Mouse (Mus musculus) limb, embryonic 14.5 days (tissue): ENCODE measurements around the gene Csnk2a2. TPM values are rescaled to one million over a fixed set of nuclear protein-coding genes. Genes with fewer than 3 reads are reported as not detected.

Experiments used
- ATAC-seq: fragments of 200-750 bp; cut with Nextera tagmentation; 2 replicates; pipeline ENCODE4 v1.8.0; 2017; ENCODE audit warnings: low read depth, moderate number of reproducible peaks, moderate TSS enrichment; ENCODE audit not compliant: low FRiP score
- DNase-seq: peaks from one replicate; pipeline ENCODE4 v3.0.0-alpha.2; 2015; ENCODE audit warnings: low spot score
- H3K27ac ChIP-seq: fragments of 300-500 bp; sonication (generic); replicated peaks from 2 replicates; pipeline ENCODE4 v1.5.1; 2014; ENCODE audit warnings: low read depth, mild to moderate bottlenecking, low read length, moderate library complexity, mixed read lengths
- H3K27me3 ChIP-seq: fragments of 300-500 bp; sonication (generic); 2 replicates; pipeline ENCODE4 v1.6.1; 2014; ENCODE audit warnings: low read length, mixed read lengths; ENCODE audit not compliant: control insufficient read depth, insufficient read depth
- H3K36me3 ChIP-seq: fragments of 300-500 bp; sonication (generic); 2 replicates; pipeline ENCODE4 v1.6.1; 2014; ENCODE audit warnings: mild to moderate bottlenecking, low read length, moderate library complexity, mixed read lengths; ENCODE audit not compliant: control insufficient read depth, insufficient read depth
- H3K4me1 ChIP-seq: fragments of 300-500 bp; sonication (generic); 2 replicates; pipeline ENCODE4 v1.6.1; 2014; ENCODE audit warnings: antibody characterized with exemption, low read length, mixed read lengths; ENCODE audit not compliant: control insufficient read depth, insufficient read depth
- H3K4me2 ChIP-seq: fragments of 300-500 bp; sonication (generic); replicated peaks from 2 replicates; pipeline ENCODE4 v1.6.1; 2014; ENCODE audit warnings: low read depth, mild to moderate bottlenecking, low read length, moderate library complexity; ENCODE audit not compliant: severe bottlenecking
- H3K4me3 ChIP-seq: fragments of 300-500 bp; sonication (generic); replicated peaks from 2 replicates; pipeline ENCODE4 v1.5.1; 2014; ENCODE audit warnings: low read length
- H3K9ac ChIP-seq: fragments of 300-500 bp; sonication (generic); 2 replicates; pipeline ENCODE4 v1.6.1; 2014; ENCODE audit warnings: mild to moderate bottlenecking, low read depth, low read length, moderate library complexity; ENCODE audit not compliant: severe bottlenecking
- H3K9me3 ChIP-seq: fragments of 300-500 bp; sonication (generic); 2 replicates; pipeline ENCODE4 v1.6.1; 2016; ENCODE audit warnings: low read length; ENCODE audit not compliant: control insufficient read depth
- POLR2A ChIP-seq: fragments of 200-500 bp; IDR thresholded peaks from 2 replicates; pipeline ENCODE4 v1.8.0; 2012; ENCODE audit warnings: inconsistent platforms, mild to moderate bottlenecking, moderate library complexity, borderline replicate concordance; ENCODE audit not compliant: insufficient read depth, insufficient read length; ENCODE audit errors: extremely low read depth
- WGBS: fragments of 180-500 bp; shearing (Covaris S2); extraction: QIAGEN DNeasy Blood & Tissue Kit; methylation state at CpG from one replicate; pipeline ENCODE4 v1.1.7; 2014; 5-methylcytosine and 5-hydroxymethylcytosine counted together
- polyA plus RNA-seq, 2 experiments: library from polyadenylated mRNA; depleted of rRNA in 1 of 2; stranded (reverse) in 1 of 2; unstranded in 1 of 2; fragments of >200 nt; fragmentation: Nextera tagmentation in 1 of 2; extraction: Ambion mirVana in 1 of 2; gene quantifications; 2 replicates each; pipeline versions ENCODE4 v1.2.1 to v1.2.3; 2012 to 2014

Gene Csnk2a2
- polyA plus RNA-seq, 2 experiments: 22.5 to 57.4 TPM

DNA sequence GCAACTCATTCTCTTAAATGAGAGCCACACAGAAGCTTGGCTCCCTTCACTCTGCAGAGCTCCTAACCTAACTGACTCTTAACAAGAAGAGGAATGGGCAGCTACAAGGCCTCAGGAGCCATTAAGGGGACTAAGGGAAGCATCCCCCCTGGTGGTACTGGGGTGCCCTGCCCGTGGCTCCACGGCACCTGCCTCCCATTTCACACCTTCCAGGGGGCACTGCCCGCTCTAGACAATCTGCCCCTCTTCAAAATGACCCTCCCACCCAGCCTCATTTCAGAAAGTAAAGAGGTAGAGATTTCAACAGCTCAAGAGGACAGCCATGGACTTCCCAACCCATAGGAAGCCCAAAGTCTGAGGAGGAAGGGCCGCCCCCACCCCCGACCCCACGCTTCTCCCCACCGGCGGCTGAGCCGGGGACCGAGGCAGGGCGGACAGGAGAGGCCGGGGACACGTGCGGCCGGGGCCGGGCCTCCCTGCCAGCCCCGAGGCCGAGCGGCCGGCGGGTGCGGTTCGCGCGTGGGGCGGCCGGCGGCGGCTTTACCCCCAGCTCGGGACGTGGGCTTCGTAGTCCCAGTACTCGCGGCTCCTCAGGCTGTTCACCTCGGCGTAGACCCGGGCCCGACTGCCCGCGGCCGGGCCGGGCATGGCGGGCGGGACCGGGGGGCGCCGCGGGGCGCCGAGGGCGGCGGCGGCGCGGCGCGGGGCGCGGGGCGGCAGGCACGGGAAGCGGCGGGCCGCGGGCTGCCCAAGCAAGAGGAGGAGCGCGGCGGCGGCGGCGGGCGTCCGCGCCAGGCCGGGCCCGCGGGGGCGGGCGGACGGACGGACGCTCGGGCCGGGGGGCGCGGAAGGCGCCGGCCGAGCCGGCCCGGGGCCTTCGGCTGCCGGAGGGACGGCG, 1.8 kb downstream of the Csnk2a2 start:
- Histone ChIP-seq H3K27me3 (no peaks in the 10 kb centered on the region), H3K9me3 (no peaks in the 10 kb centered on the region), H3K9ac (peak overlapping the region; percentile 95), H3K27ac (no peak overlapping the region; the same call in 1 of the 2 replicates), H3K4me2 (peak overlapping the region; percentile 89), H3K4me3 (peak overlapping the region; percentile 93), H3K36me3 (peaks cover 41% of the 10 kb centered on the region), H3K4me1 (peaks cover 10% of the 10 kb centered on the region)
- peak; percentile 31 for ATAC-seq
- DNase-seq: no peak
- no peak for TF ChIP-seq POLR2A
- WGBS: 0% methylated on average over 13 of the region's 95 CpGs

DNA sequence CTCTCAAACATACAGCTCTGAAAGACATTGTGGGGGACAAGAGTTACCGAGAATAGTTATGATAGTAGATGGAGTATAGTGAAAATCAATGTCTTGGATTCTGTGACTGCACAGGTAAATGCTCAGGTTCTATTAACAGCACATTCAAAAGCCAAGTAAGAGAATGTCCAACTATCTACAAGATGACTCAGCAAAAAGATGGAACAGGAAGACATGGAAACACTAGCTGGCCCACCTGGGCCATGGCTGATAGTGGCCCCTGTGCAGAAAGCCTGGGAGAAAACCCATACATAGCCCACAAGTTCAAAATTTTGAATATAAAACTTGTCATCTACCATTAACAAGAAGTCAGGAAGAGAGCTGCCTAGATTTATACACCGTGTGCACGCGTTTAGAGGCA, 19.8 kb downstream of the Csnk2a2 start:
- no peak overlapping the region for H3K27ac ChIP-seq
- H3K9ac ChIP-seq: no peak overlapping the region
- peaks cover 80% of the 10 kb centered on the region for H3K36me3 ChIP-seq
- 97% methylated on average over 4 of the region's 4 CpGs for WGBS
- H3K4me3 ChIP-seq: no peak overlapping the region
- no peak for ATAC-seq
- H3K4me1 ChIP-seq: no peaks in the 10 kb centered on the region
- no peak overlapping the region for H3K4me2 ChIP-seq
- no peak for DNase-seq
- no peaks in the 10 kb centered on the region for H3K9me3 ChIP-seq
- TF ChIP-seq POLR2A: no peak
- no peaks in the 10 kb centered on the region for H3K27me3 ChIP-seq

DNA sequence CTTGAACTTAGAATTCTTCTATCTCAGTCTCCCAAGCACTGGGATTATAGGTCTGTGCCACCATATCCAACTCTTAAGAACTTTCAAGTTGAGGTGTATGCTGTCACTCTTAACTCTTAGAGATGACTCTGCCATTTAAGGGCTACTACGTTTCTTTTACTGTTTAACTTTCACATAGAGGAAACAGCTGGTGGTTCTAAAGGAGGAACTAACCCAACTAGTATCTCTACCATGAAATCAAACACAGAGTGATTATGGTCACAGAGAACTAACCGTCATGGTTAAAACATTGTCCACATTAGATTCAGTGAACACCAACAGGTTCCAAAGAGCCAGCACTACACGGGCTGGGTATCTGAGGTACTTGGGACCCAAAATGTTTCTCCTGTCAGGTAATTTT, 20.8 kb downstream of the Csnk2a2 start:
- no peak overlapping the region for H3K4me2 ChIP-seq
- H3K27ac ChIP-seq: no peak overlapping the region
- WGBS: 92% methylated on average over 3 of the region's 3 CpGs
- H3K9me3 ChIP-seq: no peaks in the 10 kb centered on the region
- DNase-seq: no peak
- H3K36me3 ChIP-seq: peaks cover 84% of the 10 kb centered on the region
- no peak for ATAC-seq
- TF ChIP-seq POLR2A: no peak
- H3K27me3 ChIP-seq: no peaks in the 10 kb centered on the region
- H3K4me1 ChIP-seq: no peaks in the 10 kb centered on the region
- no peak overlapping the region for H3K4me3 ChIP-seq
- no peak overlapping the region for H3K9ac ChIP-seq

DNA sequence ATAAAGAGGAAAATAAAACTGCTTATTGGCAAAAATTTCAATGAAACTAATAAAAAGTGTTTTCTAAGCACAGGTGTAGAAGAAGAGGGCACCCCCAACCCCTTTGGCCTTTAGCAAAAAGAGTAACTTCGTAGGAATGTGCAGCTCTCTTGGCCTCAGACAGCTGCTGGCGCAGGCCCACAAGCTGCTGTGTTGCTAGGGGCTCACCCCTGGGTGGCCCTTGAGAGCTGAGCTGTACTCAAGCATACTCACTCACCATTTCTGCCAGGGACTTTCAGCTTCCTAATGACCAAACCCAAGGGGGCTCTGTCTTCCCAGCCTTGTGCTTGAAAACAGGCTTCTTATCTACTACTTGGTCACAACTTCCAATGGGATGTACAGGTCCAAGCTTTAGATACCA, 23.3 kb downstream of the Csnk2a2 start:
- no peak overlapping the region for H3K4me2 ChIP-seq
- WGBS: 91% methylated on average over 2 of the region's 2 CpGs
- no peaks in the 10 kb centered on the region for H3K4me1 ChIP-seq
- H3K9me3 ChIP-seq: no peaks in the 10 kb centered on the region
- TF ChIP-seq POLR2A: no peak
- no peaks in the 10 kb centered on the region for H3K27me3 ChIP-seq
- H3K9ac ChIP-seq: no peak overlapping the region
- H3K27ac ChIP-seq: no peak overlapping the region
- DNase-seq (no peak), ATAC-seq (no peak)
- no peak overlapping the region for H3K4me3 ChIP-seq
- H3K36me3 ChIP-seq: peaks cover 76% of the 10 kb centered on the region

DNA sequence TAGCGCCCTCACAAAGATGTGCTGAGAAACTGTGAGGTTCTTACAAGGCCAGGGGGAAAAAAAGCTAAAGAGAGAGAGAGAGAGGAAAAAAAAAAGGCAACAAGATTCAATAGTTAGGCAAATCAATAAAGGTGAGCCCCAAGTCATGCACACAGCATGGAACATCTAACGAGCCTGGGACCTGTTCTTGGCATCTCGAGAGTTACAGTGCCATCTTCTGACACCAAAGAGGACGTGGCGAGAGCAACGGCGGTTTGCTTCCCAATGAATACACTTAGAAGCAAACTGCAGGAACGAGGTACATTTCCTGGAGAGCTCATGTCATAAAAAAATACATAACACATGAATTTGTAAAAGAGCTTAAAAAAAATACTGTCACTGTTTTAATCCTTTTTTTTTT, 37.3 kb downstream of the Csnk2a2 start:
- H3K36me3 ChIP-seq: peaks cover 86% of the 10 kb centered on the region
- no peak for ATAC-seq
- DNase-seq: no peak

More for the DNA sequence above, 37.3 kb downstream of the Csnk2a2 start:
- no peak overlapping the region for H3K4me2 ChIP-seq
- H3K4me1 ChIP-seq: no peaks in the 10 kb centered on the region
- TF ChIP-seq POLR2A: no peak
- H3K27me3 ChIP-seq: no peaks in the 10 kb centered on the region
- no peak overlapping the region for H3K9ac ChIP-seq
- H3K4me3 ChIP-seq: no peak overlapping the region
- no peaks in the 10 kb centered on the region for H3K9me3 ChIP-seq
- no peak overlapping the region for H3K27ac ChIP-seq
- 66% methylated on average over 8 of the region's 8 CpGs for WGBS
